Mouse (Mus musculus) c-Kit-positive CD71-positive TER-119-positive erythroid progenitor cells, embryonic 14.5 days (primary cell): ENCODE measurements around the gene Gas6.

Experiments
- DNase-seq: peaks from one replicate; pipeline ENCODE4 v3.0.0-alpha.2; 2013; ENCODE audit warnings: low spot score

The Gas6 gene

DNA sequence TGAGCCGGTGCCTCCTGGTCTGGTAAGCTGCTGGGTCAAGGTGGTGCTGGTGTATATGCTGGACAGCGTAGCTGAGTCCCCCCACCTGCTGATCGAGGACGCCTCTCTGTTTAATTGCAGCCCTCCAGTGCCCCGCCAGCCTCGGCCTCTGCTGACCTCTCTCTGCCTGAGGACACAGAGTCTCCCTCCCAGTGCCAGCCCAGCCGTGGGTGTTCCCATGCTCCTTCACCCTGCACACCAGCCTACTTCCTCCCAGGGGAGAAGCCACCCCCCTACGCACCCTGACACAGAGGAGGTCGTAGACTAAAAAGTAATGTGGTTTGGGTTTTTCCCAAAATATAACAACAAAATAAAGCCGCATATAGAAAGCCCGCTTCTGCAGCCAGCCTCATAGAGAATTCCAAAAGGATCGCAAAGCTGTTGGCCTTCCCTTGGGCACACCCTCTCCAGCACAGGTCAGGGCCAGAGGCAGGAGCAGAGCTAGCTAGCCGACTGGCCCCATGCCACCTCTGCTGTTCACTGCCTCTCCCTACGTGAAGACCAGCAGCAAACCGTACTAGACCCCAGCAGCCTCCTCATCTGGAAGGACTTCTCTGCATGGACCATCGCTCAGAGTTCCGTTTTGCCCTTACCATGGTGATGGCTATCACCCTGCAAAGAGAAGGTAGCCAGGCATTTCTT, 33.1 kb downstream of the Gas6 start:
- no peak for DNase-seq

GRCm38 (mm10) chr8:13459431-13459830, 34.9 kb downstream of the Gas6 start:
- no peak for DNase-seq

DNA sequence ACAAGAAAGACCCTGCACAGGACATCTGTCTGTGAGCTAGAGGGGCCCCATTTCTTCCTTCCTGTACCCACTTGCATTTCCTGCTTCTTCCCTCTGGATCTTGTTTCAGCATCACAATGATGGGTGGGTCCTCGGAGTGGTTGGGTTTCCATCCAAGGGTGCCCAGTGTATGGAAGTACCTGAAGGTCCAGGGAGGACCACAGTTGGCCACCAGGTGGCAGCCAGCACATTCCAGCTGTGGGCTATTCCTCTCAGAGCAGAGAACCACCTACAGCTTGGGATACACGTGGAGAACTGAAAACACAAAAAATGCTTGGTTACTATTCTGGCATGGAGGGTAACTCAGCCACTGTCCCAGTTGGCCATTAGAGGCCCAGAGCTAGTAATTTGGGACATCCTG, 39.0 kb downstream of the Gas6 start:
- DNase-seq, result no peak

DNA sequence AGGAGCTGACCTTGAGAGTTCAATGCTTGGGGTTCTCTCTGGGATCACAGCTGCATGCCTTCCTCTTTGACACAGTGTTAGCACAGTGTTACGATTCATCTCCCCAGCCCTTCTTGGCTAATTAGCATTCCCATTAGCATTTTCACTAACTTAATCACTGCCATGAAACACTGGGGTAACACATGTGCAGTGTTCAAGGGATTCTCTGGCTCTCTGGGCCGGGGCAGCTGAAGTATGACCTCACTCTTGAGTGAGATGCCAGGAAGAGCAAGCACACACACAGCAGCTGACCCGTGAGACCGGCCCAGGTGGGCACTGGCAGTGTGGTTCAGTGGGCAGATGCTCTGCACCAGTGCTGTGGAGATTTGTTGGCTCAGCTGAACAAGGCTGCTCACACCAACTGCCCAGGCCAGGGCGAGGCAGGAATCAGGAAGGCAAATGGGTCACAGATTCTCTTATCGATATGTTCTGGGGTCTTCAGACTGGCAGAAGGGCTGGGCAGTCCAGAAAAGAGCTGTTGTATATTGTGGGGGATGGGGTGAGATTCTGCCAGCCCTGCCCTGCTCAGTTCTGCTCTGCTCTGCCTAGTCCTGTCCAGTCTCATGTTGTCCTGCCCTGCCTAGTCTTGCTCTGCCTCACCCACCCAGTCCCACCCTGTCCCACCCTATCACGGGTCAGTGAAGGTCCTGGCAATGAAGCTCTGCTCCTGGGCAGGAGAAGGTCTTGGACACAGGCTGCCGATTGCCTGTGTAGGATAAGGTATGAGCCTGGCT, 39.8 kb downstream of the Gas6 start:
- DNase-seq, result no peak

DNA sequence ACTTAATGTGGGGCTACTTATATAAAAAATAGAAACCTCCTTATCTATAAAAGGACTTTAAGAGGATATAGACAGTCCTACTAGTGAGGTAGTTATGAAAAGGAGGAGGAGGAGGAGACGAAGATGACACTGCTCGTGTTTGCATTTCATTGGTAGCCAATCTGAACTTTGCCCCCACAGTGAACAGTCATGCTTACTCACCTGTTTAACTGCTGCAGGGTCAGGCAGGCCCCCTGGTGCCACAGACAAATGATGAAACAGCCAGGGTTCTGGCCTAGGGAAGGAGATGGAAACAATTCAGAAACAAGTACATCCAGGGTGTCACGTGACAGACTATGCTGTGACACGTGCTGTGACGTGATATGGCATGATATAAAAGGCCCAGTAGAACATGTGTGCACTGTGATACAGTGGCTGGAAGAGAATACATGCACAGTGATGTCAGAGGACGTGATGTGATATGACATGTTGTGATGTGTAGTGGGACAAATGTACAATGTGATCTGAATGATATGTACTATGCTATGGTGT, 42.5 kb downstream of the Gas6 start:
- DNase-seq, result no peak

- no peak for DNase-seq
Observed at GRCm38 (mm10) chr8:13448145-13448544, 46.1 kb downstream of the Gas6 start.

GRCm38 (mm10) chr8:13446456-13446855, 47.8 kb downstream of the Gas6 start:
- DNase-seq, result no peak

GRCm38 (mm10) chr8:13442152-13442551, 52.1 kb downstream of the Gas6 start:
- DNase-seq, result no peak

DNA sequence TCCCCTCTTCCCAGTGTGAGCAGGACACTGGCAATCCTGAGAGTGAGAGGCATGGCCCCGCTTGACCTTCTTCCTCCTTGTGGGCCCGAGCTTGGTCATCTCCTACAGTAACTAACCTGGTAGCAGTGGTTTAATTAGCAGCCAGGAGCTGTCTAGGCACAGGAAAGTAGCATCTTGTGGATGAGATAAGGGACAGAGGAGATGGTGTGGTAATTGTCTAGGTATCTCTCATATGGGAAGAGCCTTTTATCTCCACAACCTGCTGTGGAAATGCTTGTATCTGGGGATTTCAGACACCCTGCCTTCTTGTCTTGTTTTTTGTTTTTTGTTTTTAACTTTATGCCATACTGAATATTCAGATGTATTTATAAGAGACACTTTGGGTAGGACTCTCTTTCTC, 56.8 kb downstream of the Gas6 start:
- DNase-seq, result no peak

- no peak for DNase-seq
Observed at GRCm38 (mm10) chr8:13436052-13436451, 58.2 kb downstream of the Gas6 start.

- no peak for DNase-seq
Observed at GRCm38 (mm10) chr8:13434889-13435288, 59.4 kb downstream of the Gas6 start, which contains the start of gene Tmem255b. Tmem255b (plus strand) TSS chr8:13435189.

DNA sequence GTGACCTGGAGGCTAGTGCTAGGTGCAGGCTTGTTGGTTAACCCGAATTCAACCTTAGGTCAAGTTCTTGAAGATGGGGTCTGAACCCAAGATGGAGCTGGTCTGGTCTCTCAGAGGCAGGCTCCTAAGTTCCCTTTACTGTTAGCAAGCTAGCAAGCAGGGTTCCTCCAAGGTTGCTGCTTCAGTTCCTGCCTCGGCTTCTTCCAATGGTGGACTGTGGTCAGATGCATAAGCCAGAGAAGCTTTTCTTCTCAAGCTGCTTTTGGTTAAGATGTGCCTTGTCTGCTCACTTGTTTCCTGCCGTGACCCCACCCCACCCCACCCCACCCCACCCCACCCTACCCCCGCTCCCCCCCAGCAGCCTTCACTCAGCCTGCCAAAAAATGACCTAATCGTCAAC, 61.2 kb downstream of the Gas6 start:
- no peak for DNase-seq

DNA sequence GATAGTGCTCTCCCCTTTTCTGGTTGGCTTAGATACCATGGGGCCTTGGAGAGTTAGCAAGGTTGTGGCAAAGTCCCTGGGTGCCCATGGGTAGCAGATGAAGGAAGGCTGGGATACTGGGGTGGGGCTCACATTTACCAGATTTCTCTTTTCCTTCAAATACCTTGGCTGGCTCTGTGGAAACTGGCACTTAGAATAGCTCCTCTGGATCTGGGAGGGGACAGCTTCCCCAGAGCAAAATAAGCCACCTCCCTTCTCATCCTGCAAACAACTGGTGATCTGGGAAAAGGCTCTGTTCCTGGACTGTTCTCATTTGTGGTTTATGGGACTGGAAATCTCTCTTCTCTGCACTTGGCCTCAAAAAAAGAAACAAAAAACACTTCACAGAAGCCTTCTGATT, 63.4 kb downstream of the Gas6 start:
- DNase-seq, result no peak

GRCm38 (mm10) chr8:13430412-13430811, 63.9 kb downstream of the Gas6 start:
- no peak for DNase-seq

DNA sequence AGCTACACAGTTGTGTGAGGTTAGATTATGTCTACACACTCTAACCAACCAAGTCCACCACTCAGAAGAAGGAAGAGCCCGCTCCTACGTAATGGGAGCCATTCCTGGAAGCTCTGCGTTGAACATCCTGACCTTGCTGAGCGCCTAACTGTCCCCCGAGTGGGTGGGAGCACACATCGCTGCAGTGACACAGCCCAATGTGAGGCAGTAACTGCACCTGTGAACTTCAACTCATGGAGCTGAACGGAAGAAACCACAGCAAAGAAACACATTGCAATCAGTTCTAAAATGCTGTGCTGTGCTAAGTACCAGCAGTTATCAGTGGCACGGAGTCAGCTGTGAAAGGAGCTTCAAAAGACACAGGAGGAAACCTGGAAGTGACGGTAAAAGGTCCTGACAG, 66.1 kb downstream of the Gas6 start:
- DNase-seq, result no peak

DNA sequence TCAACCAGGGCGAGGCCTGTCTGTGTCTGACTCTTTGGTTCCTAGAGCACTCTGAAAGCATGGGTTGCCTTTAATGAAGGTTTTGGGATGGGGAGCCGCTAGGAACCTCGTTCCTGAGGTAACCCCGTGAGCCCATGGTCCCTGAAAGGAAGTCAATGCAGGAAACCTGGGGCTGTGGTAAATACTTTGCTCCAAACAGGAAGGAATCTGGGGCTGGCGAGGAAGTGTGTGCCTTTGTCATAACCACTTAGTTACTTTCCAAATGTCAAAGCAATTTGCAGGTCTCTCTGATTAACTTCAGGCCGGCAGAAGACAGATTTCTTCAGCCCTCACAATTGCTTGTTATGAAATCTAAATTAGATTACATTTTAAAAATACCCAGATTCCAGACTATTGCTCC, 66.9 kb downstream of the Gas6 start:
- DNase-seq, result no peak

DNA sequence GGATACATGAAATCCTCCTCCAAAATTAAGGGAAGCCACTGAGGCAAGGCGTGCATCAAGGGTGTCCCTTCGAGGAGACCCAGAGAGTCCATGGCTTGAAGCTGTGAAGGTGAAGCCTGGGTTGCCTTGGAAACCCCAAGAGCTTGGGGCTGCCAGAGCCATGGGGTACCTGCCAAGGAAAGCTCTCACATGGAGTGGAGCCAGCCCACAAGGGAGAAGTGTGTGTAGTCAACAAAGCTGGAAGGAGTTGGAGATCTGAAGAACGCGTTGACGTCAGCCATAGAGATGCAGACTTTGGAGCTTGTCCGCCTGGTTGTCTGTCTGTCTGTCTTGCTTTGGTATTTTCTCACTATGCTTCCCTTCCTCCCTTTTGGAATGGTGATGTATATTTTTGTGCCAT, 73.3 kb downstream of the Gas6 start:
- no peak for DNase-seq

DNA sequence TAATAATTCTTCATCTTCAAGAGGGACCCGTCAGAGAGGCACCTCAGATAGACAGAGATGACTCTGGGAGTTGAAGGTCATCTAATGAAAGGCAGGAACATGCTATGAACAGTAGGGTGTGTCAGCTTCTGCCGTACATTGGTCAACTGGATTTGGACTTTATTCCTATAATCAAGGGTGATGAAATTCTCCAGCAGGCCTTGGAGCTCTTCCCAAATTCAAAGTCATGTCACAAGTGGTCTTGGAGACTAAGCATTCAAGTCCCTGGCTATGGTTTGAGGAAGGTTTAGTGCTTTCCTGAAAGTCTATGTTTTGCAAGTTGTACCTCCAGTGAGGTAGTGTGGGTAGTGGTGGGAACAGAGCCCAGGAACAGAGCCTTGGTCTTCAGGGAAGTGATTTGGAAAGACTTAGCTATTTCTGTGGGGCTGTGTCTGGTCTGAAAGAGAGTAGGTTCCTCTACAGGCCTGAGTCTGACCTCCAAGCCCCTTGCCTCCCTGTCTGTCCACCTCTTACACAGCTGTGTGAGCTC, 75.1 kb downstream of the Gas6 start:
- no peak for DNase-seq

DNA sequence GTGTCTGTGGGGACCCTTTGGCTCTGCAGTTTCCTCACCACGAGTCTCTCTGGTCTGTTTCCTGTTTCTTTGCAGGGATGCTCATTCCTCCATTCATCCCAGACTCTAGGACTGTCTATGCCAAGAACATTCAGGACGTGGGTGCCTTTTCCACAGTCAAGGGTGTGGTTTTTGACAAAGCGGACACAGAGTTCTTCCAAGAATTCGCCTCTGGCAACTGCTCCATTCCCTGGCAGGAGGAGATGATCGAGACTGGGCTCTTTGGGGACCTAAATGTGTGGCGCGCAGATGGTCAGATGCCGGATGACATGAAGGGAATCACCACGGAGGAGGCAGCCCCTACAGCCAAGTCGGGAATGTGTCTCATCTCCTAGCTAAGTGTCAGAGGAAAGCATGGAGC, 78.4 kb downstream of the Gas6 start:
- no peak for DNase-seq
